18 mouse cellular contexts compared by ENCODE assay signal in genomic region chr11:95579455-95579854, GRCm38 (mm10). TPM values are rescaled to one million over a fixed set of nuclear protein-coding genes. Genes with fewer than 3 reads are reported as not detected.
"Had no signal": no experiment of that assay in that cellular context is flagged by ENCODE, and none has a peak within 500 bp of the region (broad histone marks: within the 10 kb centered on the region; RNA-seq: fewer than 3 reads in every experiment).

No protein-coding gene starts in this region.

- H3K9ac ChIP-seq: liver, postnatal 0 days; lung, embryonic 15.5 days; midbrain, embryonic 13.5 days; midbrain, embryonic 15.5 days; stomach, embryonic 15.5 days had no signal

- H3K4me2 ChIP-seq: lung, embryonic 15.5 days; midbrain, embryonic 11.5 days; midbrain, embryonic 13.5 days; midbrain, embryonic 15.5 days; stomach, embryonic 15.5 days had no signal

- H3K4me3 ChIP-seq: lung, embryonic 15.5 days; megakaryocyte, embryonic 14.5 days; midbrain, embryonic 13.5 days; midbrain, embryonic 15.5 days; stomach, embryonic 15.5 days had no signal

- H3K27ac ChIP-seq: lung, embryonic 15.5 days; macrophage; midbrain, embryonic 13.5 days; midbrain, embryonic 15.5 days; stomach, embryonic 15.5 days; stomach, postnatal 0 days had no signal

- ATAC-seq: liver, postnatal 0 days; lung, postnatal 0 days; midbrain, embryonic 13.5 days; midbrain, embryonic 15.5 days had no signal

- H3K36me3 ChIP-seq: lung, embryonic 15.5 days; midbrain, embryonic 13.5 days; midbrain, embryonic 15.5 days; stomach, embryonic 15.5 days had no signal

- H3K9me3 ChIP-seq: lung, embryonic 15.5 days; midbrain, embryonic 13.5 days; midbrain, embryonic 15.5 days; stomach, embryonic 15.5 days had no signal

- DNase-seq: liver, postnatal 0 days; lung, adult 2 months; lung, postnatal 14 days; lung, postnatal 36 days; right cerebral cortex, postnatal 14 days; thymus, adult 2 months; thymus, postnatal 25 days; thymus, postnatal 4 days had no signal

RNA-seq across cellular contexts. Expression of gene Ngfr, which starts 8.1 kb away (rescaled TPM):
- total RNA-seq: megakaryocyte progenitor cell, adult 5-6 weeks had no signal
